Mouse (Mus musculus): ENCODE data around the gene Ntsr2. TPM values are rescaled to one million over a fixed set of nuclear protein-coding genes. Genes with fewer than 3 reads are reported as not detected.

The Ntsr2 gene
- not detected for polyA plus RNA-seq (2014; fragmentation: Illumina TruSeq; extraction: RNeasy Lipid Tissue Mini Kit (QIAGEN cat#74804); ENCODE audit: low read depth, low replicate concordance)

GRCm38 (mm10) chr12:16653332-16654093, at the start of gene Ntsr2:
Ntsr2 (plus strand) TSS chr12:16653382.

GRCm38 (mm10) chr12:16610936-16611335, 42.2 kb upstream of the Ntsr2 start, which contains the start of gene Lpin1:
Lpin1 (minus strand) TSS chr12:16610966.

Other genes starting within 250 kb of the Ntsr2 start
- 3.7 TPM for gene Lpin1, start 42.4 kb upstream of the Ntsr2 start, polyA plus RNA-seq (2014; fragmentation: Illumina TruSeq; extraction: RNeasy Lipid Tissue Mini Kit (QIAGEN cat#74804); ENCODE audit: low read depth, low replicate concordance)
- gene Greb1, start 147.5 kb downstream of the Ntsr2 start, polyA plus RNA-seq (2014; fragmentation: Illumina TruSeq; extraction: RNeasy Lipid Tissue Mini Kit (QIAGEN cat#74804); ENCODE audit: low read depth, low replicate concordance), result 3.3 TPM
- 29.3 TPM for gene E2f6, start 157.6 kb downstream of the Ntsr2 start, polyA plus RNA-seq (2014; fragmentation: Illumina TruSeq; extraction: RNeasy Lipid Tissue Mini Kit (QIAGEN cat#74804); ENCODE audit: low read depth, low replicate concordance)
- gene Rock2, start 241.5 kb downstream of the Ntsr2 start, polyA plus RNA-seq (2014; fragmentation: Illumina TruSeq; extraction: RNeasy Lipid Tissue Mini Kit (QIAGEN cat#74804); ENCODE audit: low read depth, low replicate concordance), result 194 TPM